In genomic region chr8:10761694-10762305, GRCm38 (mm10) we compare ENCODE assay signal across 10 mouse cellular contexts.
DNase-seq lines count a peak whose midpoint lies in the region; ATAC-seq and TF ChIP-seq lines count a peak whose summit lies in the region.
"Had no signal": no experiment of that assay in that cellular context is flagged by ENCODE, and none has a peak within 500 bp of the region (broad histone marks: within the 10 kb centered on the region; RNA-seq: fewer than 3 reads in every experiment).

No protein-coding gene starts in this region.

- no peak overlapping the region for H3K9ac ChIP-seq in forebrain, embryonic 12.5 days
- H3K9ac ChIP-seq in hindbrain, embryonic 15.5 days = no peak overlapping the region
- H3K9ac ChIP-seq in neural tube, embryonic 13.5 days = no peak overlapping the region

- H3K27ac ChIP-seq in left cerebral cortex, adult 2 months = no peak overlapping the region
- peak overlapping the region; percentile 97 for H3K27ac ChIP-seq in forebrain, embryonic 12.5 days
- peak overlapping the region; percentile 80 for H3K27ac ChIP-seq in hindbrain, embryonic 15.5 days (replicated peaks)
- peak overlapping the region; percentile 85 for H3K27ac ChIP-seq in neural tube, embryonic 13.5 days (replicated peaks)

- WGBS in forebrain, embryonic 12.5 days = 16% methylated on average over 11 of the region's 11 CpGs
- WGBS in hindbrain, embryonic 15.5 days = 22% methylated on average over 11 of the region's 11 CpGs
- 19% methylated on average over 11 of the region's 11 CpGs for WGBS in neural tube, embryonic 13.5 days

- peak; percentile 27; the same call in 1 of the 2 replicates for ATAC-seq in forebrain, embryonic 12.5 days (ENCODE audit: low FRiP score)
- ATAC-seq in hindbrain, embryonic 15.5 days (ENCODE audit: low FRiP score, low read depth) = no peak
- ATAC-seq in neural tube, embryonic 13.5 days (ENCODE audit: low read depth) = no peak
- no peak for ATAC-seq in CD4-positive, CD25-positive, alpha-beta regulatory T cell, adult 4 months

- H3K9me3 ChIP-seq in forebrain, embryonic 12.5 days = no peaks in the 10 kb centered on the region
- H3K9me3 ChIP-seq in hindbrain, embryonic 15.5 days = no peaks in the 10 kb centered on the region
- no peaks in the 10 kb centered on the region for H3K9me3 ChIP-seq in neural tube, embryonic 13.5 days

- intact Hi-C loops in left cerebral cortex, postnatal 4 days (cut with DNase I) = no loop called here
- intact Hi-C loops in left cerebral cortex, adult 2 months (cut with DNase I) = no loop called here

- peak overlapping the region; percentile 40; the same call in 1 of the 2 replicates for H3K4me2 ChIP-seq in forebrain, embryonic 12.5 days
- H3K4me2 ChIP-seq in hindbrain, embryonic 15.5 days = no peak overlapping the region
- peak overlapping the region; percentile 26; the same call in 1 of the 2 replicates for H3K4me2 ChIP-seq in neural tube, embryonic 13.5 days

- H3K27me3 ChIP-seq in forebrain, embryonic 12.5 days = 0 out of 2 replicates have a peak, but pooled peaks cover 5% of the 10 kb centered on the region
- H3K27me3 ChIP-seq in hindbrain, embryonic 15.5 days = no peaks in the 10 kb centered on the region
- H3K27me3 ChIP-seq in neural tube, embryonic 13.5 days = no peaks in the 10 kb centered on the region

- no peak for TF ChIP-seq CTCF in left cerebral cortex, adult 2 months (IDR thresholded peaks at IDR 0.05)

- DNase-seq in left cerebral cortex, postnatal 4 days = peak; percentile 9
- no peak for DNase-seq in left cerebral cortex, adult 2 months (ENCODE audit: extremely low spot score in 1 of 2, low spot score in 2 of 2)
- no peak for DNase-seq in thymus, postnatal 25 days
- DNase-seq: adrenal gland, postnatal 36 days; cerebellum, postnatal 36 days; thymus, adult 18-20 months had no signal

- H3K4me1 ChIP-seq in forebrain, embryonic 12.5 days = peaks cover 38% of the 10 kb centered on the region
- peaks cover 22% of the 10 kb centered on the region for H3K4me1 ChIP-seq in hindbrain, embryonic 15.5 days (replicated peaks)
- H3K4me1 ChIP-seq in neural tube, embryonic 13.5 days (replicated peaks) = peaks cover 29% of the 10 kb centered on the region

- no peak overlapping the region for H3K4me3 ChIP-seq in left cerebral cortex, adult 2 months
- no peak overlapping the region for H3K4me3 ChIP-seq in forebrain, embryonic 12.5 days (replicated peaks)
- no peak overlapping the region for H3K4me3 ChIP-seq in hindbrain, embryonic 15.5 days
- H3K4me3 ChIP-seq in neural tube, embryonic 13.5 days = no peak overlapping the region

- no peaks in the 10 kb centered on the region for H3K36me3 ChIP-seq in forebrain, embryonic 12.5 days (replicated peaks)
- no peaks in the 10 kb centered on the region for H3K36me3 ChIP-seq in hindbrain, embryonic 15.5 days
- no peaks in the 10 kb centered on the region for H3K36me3 ChIP-seq in neural tube, embryonic 13.5 days
